Mouse (Mus musculus) neural tube, embryonic 12.5 days (tissue): ENCODE measurements at regions not wholly inside any gene's neighbourhood (a gene's known extent, or its start where the extent isn't known, plus 50 kb on each side); places are given as distances from the start of the nearest gene placed in this dataset.

Source experiments
- ATAC-seq: fragments of 200-750 bp; cut with Nextera tagmentation; 2 replicates; pipeline ENCODE4 v1.8.0; 2017; ENCODE audit warnings: low read depth, mild to moderate bottlenecking, moderate TSS enrichment, moderate library complexity; ENCODE audit not compliant: low FRiP score
- H3K27ac ChIP-seq: fragments of 300-500 bp; sonication (generic); 2 replicates; pipeline ENCODE4 v1.5.1; 2016
- H3K27me3 ChIP-seq: fragments of 300-500 bp; sonication (generic); replicated peaks from 2 replicates; pipeline ENCODE4 v1.6.1; 2016; ENCODE audit warnings: mild to moderate bottlenecking
- H3K36me3 ChIP-seq: fragments of 300-500 bp; sonication (generic); 2 replicates; pipeline ENCODE4 v1.6.1; 2016; ENCODE audit warnings: mild to moderate bottlenecking
- H3K4me1 ChIP-seq: fragments of 300-500 bp; sonication (generic); 2 replicates; pipeline ENCODE4 v1.6.1; 2016
- H3K4me2 ChIP-seq: fragments of 300-500 bp; sonication (generic); replicated peaks from 2 replicates; pipeline ENCODE4 v1.6.1; 2016; ENCODE audit warnings: mild to moderate bottlenecking
- H3K4me3 ChIP-seq: fragments of 300-500 bp; sonication (generic); 2 replicates; pipeline ENCODE4 v1.5.1; 2016
- H3K9ac ChIP-seq: fragments of 300-500 bp; sonication (generic); 2 replicates; pipeline ENCODE4 v1.6.1; 2016; ENCODE audit warnings: mild to moderate bottlenecking
- H3K9me3 ChIP-seq: fragments of 300-500 bp; sonication (generic); 2 replicates; pipeline ENCODE4 v1.6.1; 2016; ENCODE audit warnings: mild to moderate bottlenecking
- WGBS: fragments of 180-500 bp; shearing (Covaris S2); methylation state at CpG from one replicate; pipeline ENCODE4 v1.1.7; 2016; 5-methylcytosine and 5-hydroxymethylcytosine counted together

- Histone ChIP-seq H3K4me3 (no peak overlapping the region), H3K27ac (no peak overlapping the region), H3K9me3 (no peaks in the 10 kb centered on the region), H3K4me2 (peak overlapping the region; percentile 30), H3K36me3 (no peaks in the 10 kb centered on the region), H3K9ac (no peak overlapping the region), H3K4me1 (no peaks in the 10 kb centered on the region), H3K27me3 (no peaks in the 10 kb centered on the region)
- ATAC-seq = no peak
- WGBS = 32% methylated on average over 5 of the region's 5 CpGs
These were observed 53.4 kb upstream of the Trpc3 start for GRCm38 (mm10) chr3:36743399-36743798.

GRCm38 (mm10) chr3:36754358-36754950 is 64.5 kb upstream of the Trpc3 start:
- Histone ChIP-seq H3K27ac (no peak overlapping the region), H3K27me3 (no peaks in the 10 kb centered on the region), H3K9me3 (no peaks in the 10 kb centered on the region), H3K36me3 (no peaks in the 10 kb centered on the region), H3K4me1 (no peaks in the 10 kb centered on the region), H3K4me3 (no peak overlapping the region), H3K4me2 (no peak overlapping the region), H3K9ac (no peak overlapping the region)
- 76% methylated on average over 7 of the region's 7 CpGs for WGBS
- no peak for ATAC-seq

- no peaks in the 10 kb centered on the region for H3K4me1 ChIP-seq
- 95% methylated on average over 6 of the region's 6 CpGs for WGBS
- no peaks in the 10 kb centered on the region for H3K27me3 ChIP-seq
- no peak overlapping the region for H3K9ac ChIP-seq
- H3K27ac ChIP-seq = no peak overlapping the region
- no peaks in the 10 kb centered on the region for H3K36me3 ChIP-seq
- ATAC-seq = no peak
- no peak overlapping the region for H3K4me3 ChIP-seq
- no peaks in the 10 kb centered on the region for H3K9me3 ChIP-seq
- no peak overlapping the region for H3K4me2 ChIP-seq
These were observed 72.2 kb upstream of the Trpc3 start for GRCm38 (mm10) chr3:36762065-36762653.

GRCm38 (mm10) chr3:36762847-36763246 is 72.9 kb upstream of the Trpc3 start:
- Histone ChIP-seq H3K27me3 (no peaks in the 10 kb centered on the region), H3K4me2 (no peak overlapping the region), H3K27ac (no peak overlapping the region), H3K9me3 (no peaks in the 10 kb centered on the region), H3K4me1 (no peaks in the 10 kb centered on the region), H3K9ac (no peak overlapping the region), H3K4me3 (no peak overlapping the region), H3K36me3 (no peaks in the 10 kb centered on the region)
- ATAC-seq = no peak
- WGBS = 90% methylated on average over 3 of the region's 3 CpGs

- no peak for ATAC-seq
- H3K27ac ChIP-seq = no peak overlapping the region
- no peaks in the 10 kb centered on the region for H3K36me3 ChIP-seq
- H3K9ac ChIP-seq = no peak overlapping the region
- no peak overlapping the region for H3K4me3 ChIP-seq
- H3K4me2 ChIP-seq = no peak overlapping the region
- no peaks in the 10 kb centered on the region for H3K4me1 ChIP-seq
- H3K9me3 ChIP-seq = no peaks in the 10 kb centered on the region
- WGBS = 67% methylated on average over 2 of the region's 2 CpGs
- H3K27me3 ChIP-seq = no peaks in the 10 kb centered on the region
These were observed 74.8 kb upstream of the Trpc3 start for GRCm38 (mm10) chr3:36764741-36765140.

- no peaks in the 10 kb centered on the region for H3K27me3 ChIP-seq
- no peak overlapping the region for H3K4me3 ChIP-seq
- H3K9me3 ChIP-seq = no peaks in the 10 kb centered on the region
- H3K9ac ChIP-seq = no peak overlapping the region
- ATAC-seq = no peak
- 60% methylated on average over 1 of the region's 1 CpGs for WGBS
- H3K27ac ChIP-seq = no peak overlapping the region
- H3K4me1 ChIP-seq = no peaks in the 10 kb centered on the region
- H3K36me3 ChIP-seq = no peaks in the 10 kb centered on the region
- H3K4me2 ChIP-seq = no peak overlapping the region
These were observed 80.1 kb upstream of the Trpc3 start for GRCm38 (mm10) chr3:36770096-36770495.

GRCm38 (mm10) chr3:36771011-36771410 is 81.0 kb upstream of the Trpc3 start:
- no peaks in the 10 kb centered on the region for H3K36me3 ChIP-seq
- no peaks in the 10 kb centered on the region for H3K9me3 ChIP-seq
- H3K27ac ChIP-seq = no peak overlapping the region
- H3K4me3 ChIP-seq = no peak overlapping the region
- no peaks in the 10 kb centered on the region for H3K27me3 ChIP-seq
- WGBS = 62% methylated on average over 4 of the region's 4 CpGs
- no peak overlapping the region for H3K4me2 ChIP-seq
- H3K4me1 ChIP-seq = no peaks in the 10 kb centered on the region
- H3K9ac ChIP-seq = no peak overlapping the region
- no peak for ATAC-seq

GRCm38 (mm10) chr3:36774023-36774422 is 84.1 kb upstream of the Trpc3 start:
- no peaks in the 10 kb centered on the region for H3K4me1 ChIP-seq
- H3K9me3 ChIP-seq = no peaks in the 10 kb centered on the region
- H3K4me2 ChIP-seq = no peak overlapping the region
- no peaks in the 10 kb centered on the region for H3K36me3 ChIP-seq
- no peak overlapping the region for H3K4me3 ChIP-seq
- no peak overlapping the region for H3K9ac ChIP-seq
- 48% methylated on average over 4 of the region's 4 CpGs for WGBS
- H3K27me3 ChIP-seq = no peaks in the 10 kb centered on the region
- no peak for ATAC-seq
- no peak overlapping the region for H3K27ac ChIP-seq

- no peaks in the 10 kb centered on the region for H3K4me1 ChIP-seq
- H3K4me3 ChIP-seq = no peak overlapping the region
- ATAC-seq = no peak
- no peak overlapping the region for H3K9ac ChIP-seq
- H3K27me3 ChIP-seq = no peaks in the 10 kb centered on the region
- no peak overlapping the region for H3K4me2 ChIP-seq
- no peak overlapping the region for H3K27ac ChIP-seq
- 79% methylated on average over 7 of the region's 7 CpGs for WGBS
- no peaks in the 10 kb centered on the region for H3K36me3 ChIP-seq
- H3K9me3 ChIP-seq = no peaks in the 10 kb centered on the region
These were observed 84.5 kb upstream of the 4932438A13Rik start for GRCm38 (mm10) chr3:36778448-36778847.

- ATAC-seq = no peak
- Histone ChIP-seq H3K9me3 (no peaks in the 10 kb centered on the region), H3K36me3 (no peaks in the 10 kb centered on the region), H3K9ac (no peak overlapping the region), H3K27me3 (no peaks in the 10 kb centered on the region), H3K4me2 (no peak overlapping the region), H3K4me3 (no peak overlapping the region), H3K27ac (no peak overlapping the region), H3K4me1 (no peaks in the 10 kb centered on the region)
- WGBS = 39% methylated on average over 5 of the region's 5 CpGs
These were observed 76.3 kb upstream of the 4932438A13Rik start for GRCm38 (mm10) chr3:36786581-36786980.

GRCm38 (mm10) chr3:36790245-36790644 is 72.7 kb upstream of the 4932438A13Rik start:
- ATAC-seq = no peak
- Histone ChIP-seq H3K4me1 (no peaks in the 10 kb centered on the region), H3K36me3 (no peaks in the 10 kb centered on the region), H3K9ac (no peak overlapping the region), H3K27me3 (no peaks in the 10 kb centered on the region), H3K4me2 (no peak overlapping the region), H3K27ac (no peak overlapping the region), H3K9me3 (no peaks in the 10 kb centered on the region), H3K4me3 (no peak overlapping the region)
- 84% methylated on average over 4 of the region's 4 CpGs for WGBS

- Histone ChIP-seq H3K9me3 (no peaks in the 10 kb centered on the region), H3K36me3 (no peaks in the 10 kb centered on the region), H3K27ac (no peak overlapping the region), H3K27me3 (no peaks in the 10 kb centered on the region), H3K4me2 (no peak overlapping the region), H3K9ac (no peak overlapping the region), H3K4me1 (no peaks in the 10 kb centered on the region), H3K4me3 (no peak overlapping the region)
- ATAC-seq = no peak
- WGBS = 52% methylated on average over 4 of the region's 4 CpGs
These were observed 65.9 kb upstream of the 4932438A13Rik start for GRCm38 (mm10) chr3:36797025-36797424.

- 53% methylated on average over 12 of the region's 13 CpGs for WGBS
- H3K36me3 ChIP-seq = no peaks in the 10 kb centered on the region
- no peaks in the 10 kb centered on the region for H3K27me3 ChIP-seq
- H3K9ac ChIP-seq = no peak overlapping the region
- no peaks in the 10 kb centered on the region for H3K9me3 ChIP-seq
- H3K4me3 ChIP-seq = no peak overlapping the region
- H3K4me1 ChIP-seq = no peaks in the 10 kb centered on the region
- ATAC-seq = 0 out of 2 replicates have a peak, but pooled peaks have one; percentile 44
- H3K27ac ChIP-seq = no peak overlapping the region
- 0 out of 2 replicates have a peak overlapping the region, but pooled peaks have one; percentile 27 for H3K4me2 ChIP-seq
These were observed 64.6 kb upstream of the 4932438A13Rik start for GRCm38 (mm10) chr3:36798160-36798823.
